Mouse (Mus musculus) liver, postnatal 0 days (tissue): Measurements from ENCODE around the gene Cwh43. TPM values are rescaled to one million over a fixed set of nuclear protein-coding genes. Genes with fewer than 3 reads are reported as not detected.

Experiments
- ATAC-seq: fragments of 200-750 bp; cut with Nextera tagmentation; 2 replicates; pipeline ENCODE4 v1.8.0; 2017; ENCODE audit warnings: mild to moderate bottlenecking, moderate library complexity
- DNase-seq: peaks from one replicate; pipeline ENCODE4 v3.0.0-alpha.2; 2016
- H3K27ac ChIP-seq: fragments of 300-500 bp; sonication (generic); 2 replicates; pipeline ENCODE4 v1.5.1; 2014; ENCODE audit warnings: antibody characterized with exemption, moderate library complexity, mild to moderate bottlenecking, low read depth
- H3K27me3 ChIP-seq: fragments of 300-500 bp; sonication (generic); 2 replicates; pipeline ENCODE4 v1.6.1; 2014; ENCODE audit warnings: low read length, control low read depth, mixed read lengths; ENCODE audit not compliant: insufficient read depth
- H3K36me3 ChIP-seq: fragments of 300-500 bp; sonication (generic); replicated peaks from 2 replicates; pipeline ENCODE4 v1.6.1; 2014; ENCODE audit warnings: mild to moderate bottlenecking, control low read depth, low read length, moderate library complexity, mixed read lengths; ENCODE audit not compliant: insufficient read depth
- H3K4me1 ChIP-seq: fragments of 300-500 bp; sonication (generic); 2 replicates; pipeline ENCODE4 v1.6.1; 2014; ENCODE audit warnings: antibody characterized with exemption, mild to moderate bottlenecking, control low read depth; ENCODE audit not compliant: insufficient read depth
- H3K4me2 ChIP-seq: fragments of 300-500 bp; sonication (generic); 2 replicates; pipeline ENCODE4 v1.6.1; 2014; ENCODE audit warnings: low read depth, mild to moderate bottlenecking, low read length, moderate library complexity, mixed read lengths
- H3K4me3 ChIP-seq: fragments of 300-500 bp; sonication (generic); 2 replicates; pipeline ENCODE4 v1.5.1; 2014; ENCODE audit warnings: low read depth, low read length
- H3K9ac ChIP-seq: fragments of 300-500 bp; sonication (generic); replicated peaks from 2 replicates; pipeline ENCODE4 v1.6.1; 2014; ENCODE audit warnings: mild to moderate bottlenecking, moderate library complexity
- H3K9me3 ChIP-seq: fragments of 300-500 bp; sonication (generic); 2 replicates; pipeline ENCODE4 v1.6.1; 2016; ENCODE audit warnings: mild to moderate bottlenecking, control low read depth, low read length, mixed read lengths
- CTCF ChIP-seq: sonication (generic); IDR thresholded peaks from 2 replicates; pipeline ENCODE4 v1.5.1; 2016; ENCODE audit warnings: antibody characterized with exemption, low read depth
- EP300 ChIP-seq: IDR thresholded peaks from 2 replicates; pipeline ENCODE4 v1.6.1; 2016; ENCODE audit warnings: antibody characterized with exemption, low read depth, mild to moderate bottlenecking
- WGBS: fragments of 180-500 bp; shearing (Covaris S2); extraction: QIAGEN DNeasy Blood & Tissue Kit; methylation state at CpG from one replicate; pipeline ENCODE4 v1.1.7; 2014; ENCODE audit not compliant: insufficient replicate concordance; 5-methylcytosine and 5-hydroxymethylcytosine counted together
- polyA plus RNA-seq: library from polyadenylated mRNA; unstranded; fragments of >200 nt; fragmentation: Nextera tagmentation; extraction: Ambion mirVana; gene quantifications from 2 replicates; pipeline ENCODE4 v1.2.1, GENCODE M21; 2015

The Cwh43 gene
- polyA plus RNA-seq, 1 experiment from 2014 or later, result not detected

DNA sequence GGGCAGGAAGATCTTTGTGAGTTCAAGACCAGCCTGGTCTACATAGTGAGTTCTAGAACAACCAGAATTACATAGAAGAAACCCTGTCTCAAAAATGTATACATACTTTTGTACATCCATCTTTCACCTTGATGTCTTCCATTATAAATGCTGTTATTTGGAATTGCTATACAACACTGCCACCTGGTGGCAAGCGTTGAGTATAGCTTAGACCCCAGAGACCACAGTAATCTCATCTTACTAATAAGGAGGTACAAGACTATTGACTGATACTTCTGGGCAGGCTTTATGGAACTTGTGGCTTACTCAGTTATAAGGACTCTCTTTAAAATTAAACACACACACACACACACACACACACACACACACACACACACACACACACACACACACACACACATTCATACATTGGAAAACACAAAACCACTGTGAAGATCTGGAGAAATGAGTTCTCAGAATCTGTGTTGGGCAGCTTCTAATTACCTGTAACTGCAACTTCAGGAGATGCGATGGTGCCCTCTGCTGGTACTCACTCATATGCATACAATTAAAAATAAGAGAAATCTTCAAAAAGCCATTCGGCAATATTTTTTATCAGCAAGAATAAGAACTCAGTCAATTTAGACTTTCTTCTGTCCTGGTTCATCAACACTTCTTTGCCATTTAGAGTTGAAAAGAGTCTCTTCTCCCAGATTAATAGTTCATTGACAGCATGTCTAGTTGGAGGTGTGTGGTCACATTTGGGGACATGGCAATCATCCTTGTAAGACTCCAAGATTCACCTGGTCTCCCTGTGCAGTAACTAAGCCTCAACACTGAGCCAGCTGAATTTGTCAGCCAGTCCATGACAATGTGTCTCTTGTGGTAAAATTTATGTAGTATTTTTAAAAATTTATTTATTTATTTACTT, 22.9 kb upstream of the Cwh43 start:
- H3K4me1 ChIP-seq, result no peaks in the 10 kb centered on the region
- H3K36me3 ChIP-seq, result no peaks in the 10 kb centered on the region
- ATAC-seq (no peak), DNase-seq (peak; percentile 75)
- TF ChIP-seq CTCF (peak; percentile 84), EP300 (no peak)
- H3K27me3 ChIP-seq, result no peaks in the 10 kb centered on the region
- no peak overlapping the region for H3K9ac ChIP-seq
- H3K4me2 ChIP-seq, result no peak overlapping the region
- no peak overlapping the region for H3K4me3 ChIP-seq
- no peak overlapping the region for H3K27ac ChIP-seq
- no peaks in the 10 kb centered on the region for H3K9me3 ChIP-seq
- 30% methylated on average over 3 of the region's 3 CpGs for WGBS

DNA sequence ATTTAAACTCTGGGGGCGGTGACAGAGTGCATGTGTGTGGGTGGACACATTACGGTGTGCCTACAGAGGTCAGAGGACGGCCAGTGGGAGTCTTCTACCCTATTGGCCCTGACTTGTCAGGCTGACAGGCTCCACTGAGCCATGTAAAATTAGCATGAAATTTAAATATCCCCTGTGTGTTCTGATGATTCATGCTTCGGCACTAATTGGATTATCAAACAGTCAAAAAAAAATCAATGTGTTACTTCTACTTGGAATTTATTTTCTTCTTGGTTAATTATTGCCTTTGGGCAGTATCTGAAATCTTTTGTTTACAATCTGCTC, 22.3 kb upstream of the Cwh43 start:
- Histone ChIP-seq H3K4me2 (no peak overlapping the region), H3K36me3 (no peaks in the 10 kb centered on the region), H3K4me3 (no peak overlapping the region), H3K9ac (no peak overlapping the region), H3K27me3 (no peaks in the 10 kb centered on the region), H3K4me1 (no peaks in the 10 kb centered on the region), H3K9me3 (no peaks in the 10 kb centered on the region), H3K27ac (no peak overlapping the region)
- ATAC-seq (peak; percentile 42), DNase-seq (no peak)
- WGBS, result 58% methylated on average over 4 of the region's 4 CpGs
- TF ChIP-seq CTCF (no peak), EP300 (no peak)

DNA sequence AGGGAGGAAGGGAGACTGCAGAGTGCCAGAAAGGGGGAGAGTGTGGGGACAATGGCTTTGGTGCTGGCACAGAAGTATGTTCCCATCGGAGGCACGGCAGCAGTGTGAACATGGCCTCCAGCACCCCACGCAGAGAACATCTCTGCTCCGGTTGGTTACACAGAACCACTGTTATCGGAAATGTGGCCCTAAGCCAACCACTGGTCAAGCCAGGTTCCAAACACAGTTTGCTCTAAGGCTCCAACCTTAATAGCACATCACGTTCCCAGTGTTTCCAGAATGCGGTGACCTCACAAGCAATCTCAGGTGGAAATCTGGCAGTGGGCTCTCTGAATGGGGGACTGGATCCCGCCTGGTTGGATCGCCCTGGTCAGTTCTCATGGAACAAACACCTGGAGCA, 12.8 kb upstream of the Cwh43 start:
- Histone ChIP-seq H3K4me3 (no peak overlapping the region), H3K4me2 (no peak overlapping the region), H3K4me1 (no peaks in the 10 kb centered on the region), H3K36me3 (no peaks in the 10 kb centered on the region), H3K9me3 (no peaks in the 10 kb centered on the region), H3K27me3 (no peaks in the 10 kb centered on the region), H3K9ac (no peak overlapping the region), H3K27ac (no peak overlapping the region)
- 82% methylated on average over 9 of the region's 9 CpGs for WGBS
- DNase-seq (no peak), ATAC-seq (no peak)
- no peak for TF ChIP-seq CTCF
- no peak for TF ChIP-seq EP300

GRCm38 (mm10) chr5:73399768-73400526, 5.9 kb upstream of the Cwh43 start:
- Histone ChIP-seq H3K9ac (no peak overlapping the region), H3K27ac (no peak overlapping the region), H3K9me3 (no peaks in the 10 kb centered on the region), H3K4me2 (no peak overlapping the region), H3K36me3 (no peaks in the 10 kb centered on the region), H3K27me3 (0 out of 2 replicates have a peak, but pooled peaks cover 6% of the 10 kb centered on the region), H3K4me1 (no peaks in the 10 kb centered on the region), H3K4me3 (no peak overlapping the region)
- ATAC-seq, result no peak
- TF ChIP-seq CTCF, result no peak
- DNase-seq, result no peak
- 64% methylated on average over 7 of the region's 7 CpGs for WGBS

DNA sequence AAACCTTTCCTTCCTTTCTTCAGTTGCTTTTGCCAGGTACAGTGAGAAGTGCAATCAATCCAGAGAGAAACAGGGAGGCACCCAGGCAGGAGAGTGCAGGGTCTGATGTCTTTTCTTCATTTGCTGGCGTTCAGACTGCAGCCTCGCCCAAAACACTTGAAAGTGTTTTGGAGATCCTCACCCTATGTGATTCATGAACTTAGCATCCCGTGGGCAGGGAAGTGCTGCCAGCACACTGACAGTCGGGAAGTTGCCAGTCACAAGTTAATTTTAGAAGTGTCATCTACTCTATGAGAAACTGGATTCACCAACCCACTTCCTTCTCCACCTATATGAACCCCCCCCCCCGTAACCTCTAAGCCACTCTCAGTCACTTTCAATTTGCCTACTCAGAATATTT, 4.5 kb upstream of the Cwh43 start:
- Histone ChIP-seq H3K9me3 (no peaks in the 10 kb centered on the region), H3K9ac (no peak overlapping the region)

GRCm38 (mm10) chr5:73402911-73403310, 3.0 kb upstream of the Cwh43 start:
- H3K9ac ChIP-seq, result no peak overlapping the region
- WGBS, result 78% methylated on average over 4 of the region's 4 CpGs
- no peak overlapping the region for H3K4me3 ChIP-seq
- no peaks in the 10 kb centered on the region for H3K9me3 ChIP-seq
- no peaks in the 10 kb centered on the region for H3K4me1 ChIP-seq
- no peaks in the 10 kb centered on the region for H3K36me3 ChIP-seq
- no peak for TF ChIP-seq CTCF
- no peak for TF ChIP-seq EP300
- ATAC-seq (no peak), DNase-seq (no peak)
- peaks cover 31% of the 10 kb centered on the region for H3K27me3 ChIP-seq
- no peak overlapping the region for H3K27ac ChIP-seq
- H3K4me2 ChIP-seq, result no peak overlapping the region

More for the DNA sequence above, 4.5 kb upstream of the Cwh43 start:
- ATAC-seq (no peak), DNase-seq (no peak)
- H3K4me3 ChIP-seq, result no peak overlapping the region
- 41% methylated on average over 5 of the region's 5 CpGs for WGBS
- H3K36me3 ChIP-seq, result no peaks in the 10 kb centered on the region
- H3K27ac ChIP-seq, result no peak overlapping the region
- no peak overlapping the region for H3K4me2 ChIP-seq
- no peak for TF ChIP-seq CTCF
- no peak for TF ChIP-seq EP300
- H3K27me3 ChIP-seq, result peaks cover 17% of the 10 kb centered on the region
- no peaks in the 10 kb centered on the region for H3K4me1 ChIP-seq
